Mouse (Mus musculus) CD4-positive, CD25-positive, alpha-beta regulatory T cell, adult 4 months (primary cell): Measurements from ENCODE around the gene Prmt1. TPM values are rescaled to one million over a fixed set of nuclear protein-coding genes. Genes with fewer than 3 reads are reported as not detected.
"Not testable (repeated sequence)": the region's sequence is repeated elsewhere in the genome, so short reads cannot be mapped to it uniquely, and the experiment has no call there.

Source experiments
- ATAC-seq: one replicate; pipeline ENCODE4 v1.8.0; 2017
- polyA plus RNA-seq, 2 experiments: library from polyadenylated mRNA; unstranded; fragments of 100-300 nt; shearing (Covaris generic); gene quantifications; one replicate each; pipeline ENCODE4 v1.2.1; 2017

Gene Prmt1
- 100 to 1,000 TPM in 1 of 2 experiments, 10 to 100 TPM in 1; 39.7 to 114 TPM for polyA plus RNA-seq

GRCm38 (mm10) chr7:44986192-44986878 lies at the start of gene Prmt1:
Gene Prmt1 (minus strand): TSS chr7:44986568.
- peak; percentile 88 for ATAC-seq

DNA sequence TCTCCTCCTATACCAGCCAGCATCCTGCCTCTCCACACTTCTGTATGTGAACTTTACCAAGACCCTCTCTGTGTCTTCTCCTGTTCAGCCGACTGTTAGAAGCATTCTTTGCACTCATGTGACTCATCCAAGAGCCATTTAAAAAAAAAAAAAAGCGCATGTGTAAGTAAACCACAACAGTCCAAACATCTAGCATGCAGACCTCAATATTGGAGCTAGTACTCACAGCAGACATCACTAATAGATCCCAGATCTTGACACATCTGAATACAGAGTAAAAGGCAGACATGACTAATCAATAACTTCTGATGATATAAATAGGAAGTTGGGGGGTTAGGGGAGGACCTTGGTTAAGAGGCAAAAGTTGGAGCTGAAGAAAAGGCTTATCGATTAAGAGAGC lies 49.3 kb upstream of the Prmt1 start:
- no peak for ATAC-seq

- ATAC-seq = no peak
These were observed 47.5 kb upstream of the Prmt1 start for GRCm38 (mm10) chr7:45033722-45034359.

- ATAC-seq = no peak
These were observed 44.5 kb upstream of the Prmt1 start for GRCm38 (mm10) chr7:45030857-45031256.

DNA sequence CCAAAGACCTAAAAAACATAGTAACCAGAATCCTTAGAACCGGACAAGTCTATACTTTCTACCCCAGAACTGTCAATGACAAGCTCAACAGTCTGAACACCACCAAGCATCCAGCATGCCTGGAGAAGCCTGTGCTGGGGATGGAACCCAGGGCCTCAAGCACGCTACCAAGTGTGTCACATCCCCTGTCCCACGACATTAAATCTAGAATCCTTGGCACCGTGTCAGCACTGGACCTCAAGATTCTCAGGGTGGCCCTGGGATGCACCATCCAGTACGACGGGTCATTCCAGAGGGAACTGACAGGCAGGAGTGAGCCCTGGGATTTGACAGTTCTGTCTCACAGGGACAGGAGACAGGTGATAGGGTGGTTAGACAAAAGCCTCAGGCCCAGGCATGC lies 43.6 kb upstream of the Prmt1 start:
- ATAC-seq = no peak

DNA sequence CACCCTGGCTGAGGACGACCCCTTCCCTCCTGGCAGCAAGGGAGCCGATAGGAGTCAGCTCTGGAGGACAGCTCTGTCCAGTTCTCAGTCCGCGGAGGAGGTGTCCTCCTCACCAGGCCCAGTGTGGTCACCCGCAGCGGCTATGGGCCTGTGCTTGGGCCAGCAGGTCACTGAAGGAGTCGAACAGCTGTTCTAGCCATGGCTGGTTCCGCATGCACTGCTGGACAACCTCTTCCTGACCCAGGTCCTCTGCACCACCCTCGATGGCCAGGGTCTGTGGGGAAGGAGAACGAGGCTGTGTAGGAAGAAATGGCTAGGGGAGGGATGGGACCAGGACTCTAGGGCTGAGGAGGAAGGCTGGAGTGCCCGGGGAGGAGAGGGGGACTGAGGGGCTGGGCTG lies 42.0 kb upstream of the Prmt1 start:
- no peak for ATAC-seq

DNA sequence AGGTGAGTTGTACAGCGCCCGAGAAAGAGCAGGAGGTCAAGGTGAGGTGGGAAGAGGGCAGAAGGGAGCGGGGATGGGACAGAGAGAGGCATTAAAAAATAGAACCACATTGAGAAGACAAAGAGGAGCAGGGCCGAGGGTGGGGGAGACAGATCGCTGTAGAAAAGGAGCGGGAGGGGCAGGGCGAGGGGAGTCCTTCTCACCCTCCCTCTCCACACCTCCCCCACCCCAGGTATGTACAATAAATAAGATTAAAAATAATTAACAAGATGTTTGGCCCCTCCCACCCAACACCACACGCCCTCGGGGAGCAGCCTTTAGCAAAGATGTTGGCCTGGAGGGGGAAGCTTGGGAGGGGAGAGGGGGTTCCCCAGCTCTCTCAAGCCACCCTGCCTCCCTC lies 41.4 kb upstream of the Prmt1 start:
- ATAC-seq = no peak

DNA sequence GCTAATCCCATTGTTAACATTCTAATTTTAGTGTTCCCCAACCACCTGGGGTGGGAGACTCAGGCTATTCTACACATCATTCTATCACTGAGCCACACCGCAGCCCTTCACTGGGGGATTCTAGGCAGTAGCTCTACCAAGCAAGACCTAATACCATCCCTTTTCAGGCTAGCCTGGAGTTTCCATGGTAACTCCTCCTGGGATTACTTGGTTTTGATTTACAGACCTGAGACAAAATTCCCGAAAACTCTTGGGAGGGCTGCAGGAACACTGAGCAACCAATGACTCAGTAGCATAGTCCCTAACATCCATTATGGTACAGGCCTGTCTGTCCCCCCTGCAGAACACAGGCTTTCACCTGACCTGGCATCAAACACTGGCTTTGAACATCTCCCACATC lies 39.9 kb upstream of the Prmt1 start:
- no peak for ATAC-seq

DNA sequence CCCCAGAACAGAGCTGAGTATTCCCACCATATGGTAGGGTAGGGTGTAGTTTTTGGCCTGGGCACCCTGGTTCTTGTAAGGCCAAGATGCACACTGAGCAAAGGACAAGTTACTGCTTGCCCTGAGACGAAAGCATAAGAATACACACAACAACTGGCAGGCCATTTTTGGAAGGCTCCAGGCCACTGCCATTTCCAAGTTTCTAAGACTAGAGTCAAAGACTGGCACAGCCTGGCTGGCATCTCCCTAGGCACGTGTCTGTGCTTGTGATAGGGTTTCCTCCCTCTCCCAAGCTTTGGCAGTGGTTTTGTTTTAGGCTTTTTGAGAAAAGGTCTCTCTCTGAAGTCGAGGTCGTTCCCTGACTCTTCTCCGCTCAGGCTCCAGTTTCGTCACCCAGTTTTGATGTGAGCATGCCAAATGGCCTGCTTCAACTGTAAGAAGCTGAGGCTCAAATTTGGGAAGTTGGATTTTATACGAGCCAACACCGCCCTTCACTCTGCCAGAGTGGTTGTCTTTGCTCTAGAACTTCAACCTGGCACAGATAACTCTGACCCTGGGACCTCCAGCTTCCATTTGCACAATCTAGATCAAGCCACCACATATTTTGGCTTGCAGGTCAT lies 39.3 kb upstream of the Prmt1 start:
- no peak for ATAC-seq

DNA sequence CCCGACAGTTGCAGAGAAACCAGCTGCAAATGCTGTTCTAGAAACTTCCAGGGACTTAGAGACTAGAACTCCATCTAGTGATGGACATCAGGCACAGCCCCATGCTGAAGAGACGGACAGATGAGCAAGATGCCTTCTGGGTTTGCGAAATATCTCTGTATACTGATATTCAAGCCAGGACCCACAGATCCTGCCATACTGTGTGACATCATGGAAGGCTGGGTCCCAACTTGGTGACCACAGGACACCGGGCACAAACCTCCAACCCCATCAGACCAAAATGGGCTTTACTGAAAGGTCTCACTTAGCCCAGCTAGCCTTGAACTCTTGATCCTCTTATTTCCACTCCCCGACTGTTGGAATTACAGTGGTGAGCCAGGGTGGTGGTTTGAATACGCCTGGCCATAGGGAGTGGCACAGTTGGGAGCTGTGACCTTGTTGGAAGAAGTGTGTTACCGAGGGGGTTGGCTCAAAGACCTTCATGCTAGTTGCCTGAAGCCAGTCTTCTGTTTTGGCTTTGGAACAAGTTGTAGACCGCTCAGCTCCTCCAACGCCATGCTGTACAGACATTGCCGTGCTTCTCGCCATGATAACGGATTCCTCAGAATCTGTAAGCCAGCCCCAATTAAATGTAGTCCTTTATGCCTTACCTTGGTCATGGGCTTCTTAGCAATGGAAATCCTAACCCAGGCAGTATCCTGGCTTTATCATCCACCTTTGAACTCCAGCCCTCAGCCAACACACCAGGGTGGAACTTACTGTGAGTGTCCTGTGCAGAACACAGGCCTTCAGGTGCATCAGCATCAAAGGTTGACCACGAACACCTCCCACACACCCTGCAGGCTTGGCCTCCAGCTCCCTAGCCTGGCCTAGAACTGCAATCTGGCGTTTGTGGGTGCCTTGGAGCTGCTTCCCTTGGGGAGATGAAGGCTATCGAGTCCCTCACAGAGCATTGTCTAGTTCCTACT lies 38.2 kb upstream of the Prmt1 start:
- peak; percentile 28 for ATAC-seq

- not testable (repeated sequence) for ATAC-seq
These were observed 37.3 kb upstream of the Prmt1 start for GRCm38 (mm10) chr7:45023711-45024110.

GRCm38 (mm10) chr7:45020225-45020624 lies 33.9 kb upstream of the Prmt1 start:
- no peak for ATAC-seq

GRCm38 (mm10) chr7:45019031-45019571 lies 32.7 kb upstream of the Prmt1 start:
- ATAC-seq = no peak

DNA sequence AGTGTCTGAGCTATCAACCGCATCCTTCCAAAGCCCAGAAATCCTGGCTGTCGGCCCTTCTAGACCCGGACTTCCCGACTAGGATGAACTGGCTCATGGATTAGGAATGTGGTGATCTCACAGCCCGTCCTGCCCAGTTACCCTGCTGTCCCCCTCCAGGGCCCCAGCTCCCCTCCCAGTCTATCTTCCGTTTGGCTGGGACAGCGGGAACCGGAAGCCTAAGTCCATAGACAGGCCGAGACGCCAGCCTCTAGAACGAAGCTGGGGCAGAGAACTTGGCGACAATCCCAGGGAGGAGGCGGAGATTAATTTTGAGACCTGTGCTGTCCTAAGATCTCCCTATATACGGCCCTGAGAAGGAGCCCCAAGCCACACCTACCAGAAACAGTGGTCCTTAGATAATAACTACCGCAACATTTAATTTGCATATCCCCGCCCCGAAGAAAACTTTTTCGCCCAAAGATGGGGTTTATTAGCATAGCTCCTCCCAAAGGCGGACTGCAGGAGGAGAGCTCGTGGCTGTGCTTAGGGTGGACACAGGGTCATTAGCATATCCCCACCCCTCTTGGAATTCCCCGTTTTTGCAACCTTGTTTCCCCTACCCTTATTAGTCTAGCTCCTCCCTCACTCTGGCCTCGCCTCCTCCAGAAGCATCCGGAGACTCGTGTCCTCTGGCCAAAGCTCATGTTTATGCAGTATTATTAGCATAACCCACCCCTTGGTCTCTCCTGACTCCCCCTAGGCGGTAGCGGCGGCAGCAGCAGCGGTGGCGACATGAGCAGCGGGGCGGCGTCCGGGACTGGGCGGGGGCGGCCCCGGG lies 31.1 kb upstream of the Prmt1 start, which contains the start of gene Rras:
Rras (plus strand) TSS at position 720 of the 820 bp plus-strand sequence.
- peak; percentile 86 for ATAC-seq

- ATAC-seq = no peak
These were observed 30.4 kb upstream of the Prmt1 start for GRCm38 (mm10) chr7:45016761-45017160.

DNA sequence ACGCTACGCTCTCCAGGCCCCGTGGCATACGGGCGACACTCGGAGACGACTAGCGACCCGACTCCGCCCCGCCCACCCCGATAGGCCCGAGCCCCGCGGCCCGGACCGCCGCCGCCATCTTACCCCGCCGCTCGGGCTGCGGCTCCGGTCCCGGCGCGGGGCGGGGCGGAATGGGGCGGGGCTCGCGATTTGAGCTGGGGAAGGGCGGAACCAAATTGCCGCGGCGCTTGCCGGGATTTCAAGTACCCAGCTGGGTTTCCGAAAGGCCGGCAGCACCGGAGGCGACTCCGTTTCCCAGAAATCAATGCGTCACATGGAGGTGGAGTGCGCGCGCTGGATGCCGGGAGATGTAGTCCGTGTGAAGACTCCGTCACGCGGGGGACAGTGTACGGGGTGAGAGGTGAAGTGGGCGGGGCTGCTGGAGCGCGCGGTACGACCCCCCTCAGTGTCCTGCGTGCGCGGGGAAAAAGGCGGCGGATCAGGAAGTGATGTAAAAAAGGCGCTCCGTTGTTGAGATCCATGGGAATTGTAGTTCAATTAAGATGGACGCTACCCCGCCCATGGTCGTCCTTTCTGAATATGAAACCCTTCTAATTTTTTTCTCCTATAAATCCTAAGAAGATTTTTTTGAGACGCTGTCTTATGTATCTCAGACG lies 29.7 kb upstream of the Prmt1 start, which contains the start of gene Scaf1:
Scaf1 (minus strand) TSS at position 407 of the 656 bp plus-strand sequence.
- peak; percentile 76 for ATAC-seq

DNA sequence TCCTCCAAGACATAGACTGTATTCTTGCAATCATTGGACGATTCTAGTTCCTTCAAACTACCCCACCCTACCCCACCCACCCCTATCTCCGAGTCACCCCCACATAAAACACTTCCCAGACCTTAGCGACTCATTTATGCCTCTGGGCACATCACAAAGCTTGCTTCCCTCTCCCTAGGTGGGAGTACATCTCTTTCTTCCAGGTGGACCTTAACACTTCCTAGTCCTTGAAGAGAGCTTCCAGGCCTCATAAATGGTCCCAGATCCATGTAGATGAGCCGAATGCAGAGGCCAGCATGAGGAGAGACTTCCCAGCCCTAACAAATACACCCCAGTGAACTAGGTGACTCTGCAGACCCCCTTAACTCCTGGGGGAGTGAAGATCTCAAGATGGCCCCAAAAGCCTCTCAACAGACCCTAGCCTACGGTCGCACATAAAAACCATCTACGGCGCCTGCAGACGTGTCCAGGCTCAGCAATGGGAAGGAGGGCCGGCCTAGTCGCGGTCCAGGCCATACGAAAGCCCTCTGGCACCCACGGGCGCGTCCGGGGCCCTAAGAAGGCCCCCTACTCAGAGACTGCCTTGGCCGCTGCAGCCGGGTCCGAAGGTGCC lies 29.1 kb upstream of the Prmt1 start:
- no peak for ATAC-seq

DNA sequence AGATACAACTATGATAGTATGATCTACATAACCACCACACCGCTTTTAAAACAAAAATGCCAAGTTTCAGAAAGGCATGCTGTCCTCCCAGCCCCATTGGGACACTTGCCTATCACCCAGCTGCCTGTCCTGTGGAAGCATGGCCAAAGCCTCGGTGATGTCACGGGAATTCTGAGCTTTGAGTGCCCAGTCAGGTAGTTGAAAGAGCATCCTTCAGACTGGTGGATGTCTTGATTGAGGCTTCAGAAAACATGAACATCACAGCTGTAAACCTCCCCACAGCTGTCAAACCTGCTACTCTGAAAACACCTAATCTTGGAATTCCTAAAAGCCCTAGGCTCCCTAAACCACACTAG lies 27.7 kb upstream of the Prmt1 start:
- ATAC-seq = no peak

DNA sequence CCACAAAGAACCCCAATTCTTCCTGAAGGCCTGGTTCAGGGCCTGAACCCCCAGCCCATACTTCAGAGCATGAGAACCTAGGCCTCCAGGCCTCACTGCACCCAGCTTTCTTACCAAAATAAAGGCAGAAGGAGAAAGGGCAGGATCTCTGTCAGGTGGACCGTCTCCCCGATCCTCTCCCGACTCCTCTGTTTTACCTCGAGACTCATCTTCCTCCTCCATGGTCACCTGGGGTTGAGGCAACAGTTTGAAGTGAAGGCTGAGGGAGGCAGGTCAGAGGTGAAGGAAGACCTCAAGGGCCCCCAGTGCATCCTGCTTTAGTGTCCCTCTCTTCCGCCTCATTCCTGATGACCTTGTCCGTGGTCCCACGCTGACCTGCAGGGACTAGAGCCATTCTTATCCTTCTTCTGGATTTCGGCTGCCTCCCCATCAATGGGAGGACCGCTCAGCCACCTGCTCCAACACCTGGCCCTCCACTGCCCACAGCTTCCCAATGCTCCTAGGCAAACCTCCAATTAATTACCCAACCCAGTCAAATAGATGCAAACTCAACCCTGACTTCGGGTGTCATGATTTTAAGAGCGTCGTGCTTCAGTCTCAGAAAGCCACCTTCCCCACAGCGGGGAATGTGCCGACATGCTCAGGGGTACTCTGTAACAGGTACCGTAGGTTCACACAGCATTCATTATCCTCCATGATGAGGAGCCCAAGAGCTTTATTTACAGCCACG lies 27.2 kb upstream of the Prmt1 start:
- ATAC-seq = no peak

GRCm38 (mm10) chr7:45012824-45013223 lies 26.5 kb upstream of the Prmt1 start:
- no peak for ATAC-seq
